Mouse (Mus musculus) ES-E14 (cell line): ENCODE data around the gene R3hdml. TPM values are rescaled to one million over a fixed set of nuclear protein-coding genes. Genes with fewer than 3 reads are reported as not detected.

Experiments used
- DNase-seq: peaks from one replicate; pipeline ENCODE4 v3.0.0-alpha.2; 2013; ENCODE audit warnings: low read depth, low spot score
- H3K27ac ChIP-seq: 2 replicates; pipeline ENCODE4 v1.5.1; 2012; ENCODE audit warnings: low read depth, mild to moderate bottlenecking, low read length, moderate library complexity, mixed read lengths; ENCODE audit not compliant: poor library complexity, insufficient read depth, severe bottlenecking
- H3K36me3 ChIP-seq: 2 replicates; pipeline ENCODE4 v1.6.1; 2012; ENCODE audit warnings: mild to moderate bottlenecking, low read length, moderate library complexity, mixed read lengths; ENCODE audit not compliant: control insufficient read depth, poor library complexity, insufficient read depth, severe bottlenecking
- H3K4me1 ChIP-seq, 2 experiments: fragments of 150-350 bp in 1 of 2; sonication (generic) in 1 of 2; 2 replicates each; pipeline ENCODE4 v1.6.1; 2012; ENCODE audit warnings: low read length in 2 of 2, mild to moderate bottlenecking in 1 of 2, mixed read lengths in 1 of 2; ENCODE audit not compliant: control insufficient read depth in 2 of 2, insufficient read depth in 2 of 2, poor library complexity in 1 of 2
- H3K4me3 ChIP-seq, 2 experiments: fragments of 150-350 bp in 1 of 2; sonication (generic) in 1 of 2; 2 replicates each; pipeline ENCODE4 v1.5.1; 2012; ENCODE audit warnings: low read length in 2 of 2, low read depth in 1 of 2, mild to moderate bottlenecking in 1 of 2, mixed read lengths in 1 of 2; ENCODE audit not compliant: insufficient read depth in 1 of 2, poor library complexity in 1 of 2, severe bottlenecking in 1 of 2
- H3K9ac ChIP-seq: 2 replicates; pipeline ENCODE4 v1.6.1; 2012; ENCODE audit warnings: low read depth, mild to moderate bottlenecking, low read length, mixed read lengths; ENCODE audit not compliant: poor library complexity, insufficient read depth, severe bottlenecking
- H3K9me3 ChIP-seq: fragments of 150-350 bp; sonication (generic); 2 replicates; pipeline ENCODE4 v1.6.1; 2012; ENCODE audit warnings: low read depth, mild to moderate bottlenecking, low read length; ENCODE audit not compliant: control insufficient read depth, insufficient read depth
- CHD2 ChIP-seq: IDR thresholded peaks from 2 replicates; pipeline ENCODE4 v1.6.1; 2014; ENCODE audit warnings: mild to moderate bottlenecking, low read depth, low read length, inconsistent platforms
- HCFC1 ChIP-seq: IDR thresholded peaks from 2 replicates; pipeline ENCODE4 v1.6.1; 2012; ENCODE audit warnings: low read length, inconsistent platforms, borderline replicate concordance; ENCODE audit not compliant: insufficient read depth
- MAFK ChIP-seq: IDR thresholded peaks from 2 replicates; pipeline ENCODE4 v1.6.1; 2014; ENCODE audit warnings: mild to moderate bottlenecking, low read depth, low read length, inconsistent platforms; ENCODE audit not compliant: insufficient read depth
- ZC3H11A ChIP-seq: IDR thresholded peaks from 2 replicates; pipeline ENCODE4 v1.6.1; 2012; ENCODE audit warnings: low read depth, mild to moderate bottlenecking, inconsistent platforms, low read length, borderline replicate concordance
- ZNF384 ChIP-seq: IDR thresholded peaks from 2 replicates; pipeline ENCODE4 v1.6.1; 2012; ENCODE audit warnings: low read depth, low read length, inconsistent platforms
- in situ Hi-C, 2 experiments: fragments of 600-800 bp; cut with MboI; formaldehyde crosslinking; loops; one replicate each; pipeline ENCODE4 v1.15.1; 2025; ENCODE audit warnings: low sequenced_read_pairs in 2 of 2, inconsistent platforms in 1 of 2; ENCODE audit not compliant: unreplicated experiment in 2 of 2
- total RNA-seq: library from RNA; depleted of rRNA; stranded (reverse); fragments of 300-350 nt; gene quantifications from 2 replicates; pipeline ENCODE4 v1.2.3, GENCODE M21; 2012

R3hdml gene
- total RNA-seq, 1 experiment: 4.4 TPM

- Histone ChIP-seq H3K4me1 (no peaks in the 10 kb centered on the region), H3K9ac (no peak overlapping the region), H3K36me3 (no peaks in the 10 kb centered on the region), H3K27ac (no peak overlapping the region), H3K9me3 (no peaks in the 10 kb centered on the region; the same call in 1 of the 2 replicates), H3K4me3 (no peak overlapping the region)
- DNase-seq: no peak
- TF ChIP-seq ZNF384: no peak
- TF ChIP-seq ZC3H11A: no peak
- TF ChIP-seq CHD2: no peak
- TF ChIP-seq MAFK: no peak
- TF ChIP-seq HCFC1: no peak
- in situ Hi-C loops: loop anchor here in 1 of 2 experiments (10.0 kb wide), 1 partner anchor 177 kb away; no protein-coding TSS in a partner anchor
Measured at GRCm38 (mm10) chr2:163537443-163537842, 45.3 kb downstream of the R3hdml start.

DNA sequence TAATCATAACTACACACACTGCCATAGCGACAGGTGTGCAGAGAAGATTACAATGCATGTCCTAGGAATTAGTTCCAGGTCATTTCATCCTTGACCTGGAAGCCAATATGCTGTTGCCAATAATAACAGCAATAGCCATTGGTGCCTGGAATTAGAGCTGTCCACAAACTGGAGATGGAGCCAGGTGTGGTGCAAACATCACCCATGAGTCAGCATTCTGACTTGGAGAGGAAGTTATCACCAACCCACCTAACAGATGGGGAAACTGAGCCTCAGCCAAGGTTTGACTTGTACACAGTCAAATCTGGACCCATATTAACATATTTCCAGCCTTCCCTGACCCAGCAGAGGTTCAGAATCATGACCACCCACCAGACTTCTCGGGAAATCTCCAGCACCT, 46.3 kb downstream of the R3hdml start:
- Histone ChIP-seq H3K9ac (no peak overlapping the region), H3K9me3 (no peaks in the 10 kb centered on the region; the same call in 1 of the 2 replicates), H3K4me1 (no peaks in the 10 kb centered on the region), H3K4me3 (no peak overlapping the region), H3K36me3 (no peaks in the 10 kb centered on the region), H3K27ac (no peak overlapping the region)
- in situ Hi-C loops: loop anchor here in 1 of 2 experiments (10.0 kb wide), 1 partner anchor 176 kb away; no protein-coding TSS in a partner anchor
- DNase-seq: no peak
- TF ChIP-seq HCFC1: no peak
- TF ChIP-seq MAFK: no peak
- no peak for TF ChIP-seq ZNF384
- TF ChIP-seq CHD2: no peak
- TF ChIP-seq ZC3H11A: no peak

- H3K9me3 ChIP-seq: no peaks in the 10 kb centered on the region; the same call in 1 of the 2 replicates
- TF ChIP-seq HCFC1: no peak
- TF ChIP-seq ZC3H11A: no peak
- no peak for TF ChIP-seq CHD2
- TF ChIP-seq ZNF384: no peak
- TF ChIP-seq MAFK: no peak
- no peaks in the 10 kb centered on the region for H3K36me3 ChIP-seq
- in situ Hi-C loops: loop anchor here in 1 of 2 experiments (10.0 kb wide), 1 partner anchor 175 kb away; no protein-coding TSS in a partner anchor
- DNase-seq: no peak
- no peak overlapping the region for H3K27ac ChIP-seq
- H3K9ac ChIP-seq: no peak overlapping the region
- no peak overlapping the region for H3K4me3 ChIP-seq
- H3K4me1 ChIP-seq: no peaks in the 10 kb centered on the region
Measured at GRCm38 (mm10) chr2:163539321-163540040, 47.4 kb downstream of the R3hdml start.

- Histone ChIP-seq H3K4me1 (no peaks in the 10 kb centered on the region), H3K27ac (no peak overlapping the region), H3K9me3 (no peaks in the 10 kb centered on the region; the same call in 1 of the 2 replicates), H3K9ac (no peak overlapping the region), H3K36me3 (no peaks in the 10 kb centered on the region), H3K4me3 (no peak overlapping the region)
- TF ChIP-seq ZNF384 (no peak), MAFK (no peak), ZC3H11A (no peak), HCFC1 (no peak), CHD2 (no peak)
- DNase-seq: no peak
- in situ Hi-C loops: no loop called here
Measured at GRCm38 (mm10) chr2:163540231-163541117, 48.4 kb downstream of the R3hdml start.
